In the genomic region with DNA sequence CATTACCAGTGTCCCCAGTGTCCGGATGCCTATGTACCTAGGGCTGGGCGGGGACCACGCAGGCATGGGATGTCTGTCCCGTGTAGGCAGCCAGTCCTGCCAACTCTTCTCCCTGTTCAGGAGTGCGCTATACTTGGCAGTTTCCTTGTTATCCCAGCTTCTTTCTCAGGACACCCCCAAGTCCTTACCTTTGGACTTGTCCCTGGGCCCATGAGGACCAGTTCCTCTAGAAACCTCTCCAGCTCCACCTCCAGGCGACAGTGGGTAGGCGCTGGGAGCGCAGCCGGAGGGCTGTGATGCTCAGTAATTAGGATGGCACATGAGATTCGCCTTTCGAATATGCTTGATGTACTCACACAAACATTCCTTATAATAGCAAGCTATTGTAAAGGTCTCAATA, we compare ENCODE assay signal across 10 mouse cellular contexts. TPM values are rescaled to one million over a fixed set of nuclear protein-coding genes. Genes with fewer than 3 reads are reported as not detected.
DNase-seq lines count a peak whose midpoint lies in the region; ATAC-seq lines count a peak whose summit lies in the region.
"Had no signal": no experiment of that assay in that cellular context is flagged by ENCODE, and none has a peak within 500 bp of the region (broad histone marks: within the 10 kb centered on the region; RNA-seq: fewer than 3 reads in every experiment).

No protein-coding gene starts in this region.

- H3K27ac ChIP-seq in neural tube, embryonic 15.5 days (replicated peaks), result no peak overlapping the region
- H3K27ac ChIP-seq in intestine, embryonic 14.5 days (ENCODE audit: low read depth), result no peak overlapping the region
- H3K27ac ChIP-seq: embryonic facial prominence, embryonic 12.5 days; limb, embryonic 13.5 days had no signal

- peak; percentile 32 for DNase-seq in adrenal gland, adult 2 months
- DNase-seq in adrenal gland, adult 18-20 months (ENCODE audit: low spot score in 2 of 2), result no peak
- peak; percentile 38 for DNase-seq in neural tube, embryonic 10.5 days (ENCODE audit: extremely low spot score, low spot score)
- peak; percentile 61 for DNase-seq in intestine, embryonic 14.5 days (ENCODE audit: low spot score)
- no peak for DNase-seq in right cerebral cortex, postnatal 10 days (ENCODE audit: low spot score in 2 of 2)
- no peak for DNase-seq in gastrocnemius, postnatal 25 days

- H3K27me3 ChIP-seq in neural tube, embryonic 15.5 days (replicated peaks), result peaks cover 11% of the 10 kb centered on the region; the same call in 1 of the 2 replicates
- H3K27me3 ChIP-seq in intestine, embryonic 14.5 days (replicated peaks; ENCODE audit: control insufficient read depth, insufficient read depth, low read length), result peaks cover 86% of the 10 kb centered on the region

- ATAC-seq in neural tube, embryonic 15.5 days (ENCODE audit: low FRiP score), result no peak
- ATAC-seq in intestine, embryonic 14.5 days (replicated peaks; ENCODE audit: low FRiP score, low TSS enrichment, low read depth), result 0 out of 2 replicates have a peak, but pooled peaks have one; percentile 25
- peak; percentile 60 for ATAC-seq in megakaryocyte, adult 5-6 weeks (ENCODE audit: poor library complexity, severe bottlenecking)

- no peak overlapping the region for H3K4me2 ChIP-seq in neural tube, embryonic 15.5 days
- no peak overlapping the region for H3K4me2 ChIP-seq in intestine, embryonic 14.5 days (ENCODE audit: low read length)

- no peak overlapping the region for H3K9ac ChIP-seq in neural tube, embryonic 15.5 days (replicated peaks)
- H3K9ac ChIP-seq in intestine, embryonic 14.5 days (ENCODE audit: low read length), result no peak overlapping the region
- H3K9ac ChIP-seq: limb, embryonic 13.5 days had no signal

- H3K4me1 ChIP-seq in neural tube, embryonic 15.5 days, result peaks cover 42% of the 10 kb centered on the region
- H3K4me1 ChIP-seq in intestine, embryonic 14.5 days (replicated peaks; ENCODE audit: control insufficient read depth, insufficient read depth, low read length), result peaks cover 13% of the 10 kb centered on the region
- H3K4me1 ChIP-seq: embryonic facial prominence, embryonic 12.5 days had no signal

- 5% methylated on average over 11 of the region's 11 CpGs for WGBS in neural tube, embryonic 15.5 days
- 19% methylated on average over 11 of the region's 11 CpGs for WGBS in intestine, embryonic 14.5 days

- no peak overlapping the region for H3K4me3 ChIP-seq in neural tube, embryonic 15.5 days (replicated peaks)
- no peak overlapping the region; the same call in 1 of the 2 replicates for H3K4me3 ChIP-seq in intestine, embryonic 14.5 days (ENCODE audit: low read depth, low read length)

- H3K9me3 ChIP-seq in neural tube, embryonic 15.5 days (replicated peaks), result no peaks in the 10 kb centered on the region
- no peaks in the 10 kb centered on the region for H3K9me3 ChIP-seq in intestine, embryonic 14.5 days (ENCODE audit: control insufficient read depth, low read length)
- H3K9me3 ChIP-seq: embryonic facial prominence, embryonic 12.5 days; limb, embryonic 13.5 days had no signal

- no peaks in the 10 kb centered on the region for H3K36me3 ChIP-seq in neural tube, embryonic 15.5 days
- no peaks in the 10 kb centered on the region for H3K36me3 ChIP-seq in intestine, embryonic 14.5 days (ENCODE audit: control insufficient read depth, insufficient read depth, low read length)
- H3K36me3 ChIP-seq: embryonic facial prominence, embryonic 12.5 days; limb, embryonic 13.5 days had no signal

RNA-seq across cellular contexts. Expression of a gene that starts 13.4 kb away (rescaled TPM):
- total RNA-seq in adrenal gland, adult 2 months (2021), result not detected
- polyA plus RNA-seq in adrenal gland, adult 2 months (2012; rRNA removed), result not detected in 2 replicates
- not detected for total RNA-seq in adrenal gland, adult 18-20 months (2021)
- polyA plus RNA-seq in neural tube, embryonic 15.5 days (2015; fragmentation: Nextera tagmentation; extraction: Ambion mirVana), result 2.8 and 3.3 TPM in 2 replicates
- polyA plus RNA-seq in intestine, embryonic 14.5 days (2014; fragmentation: Nextera tagmentation; extraction: Ambion mirVana), result not detected in 2 replicates
- total RNA-seq in megakaryocyte, adult 5-6 weeks (2015), result not detected in 2 replicates
- not detected in 2 replicates for total RNA-seq in megakaryocyte, adult 5-6 weeks (2017)
- not detected for total RNA-seq in gastrocnemius, postnatal 25 days (2021)
- polyA plus RNA-seq: limb, embryonic 13.5 days had no signal

RNA-seq across cellular contexts. Expression of a gene that starts 20.0 kb away (rescaled TPM):
- total RNA-seq in adrenal gland, adult 2 months (2021), result 1 to 10 TPM; 5.7 to 5.9 TPM
- 13.9 and 21.2 TPM in 2 replicates for polyA plus RNA-seq in adrenal gland, adult 2 months (2012; rRNA removed)
- 1 to 10 TPM; 6.2 to 7.5 TPM for total RNA-seq in adrenal gland, adult 18-20 months (2021)
- polyA plus RNA-seq in neural tube, embryonic 15.5 days (2015; fragmentation: Nextera tagmentation; extraction: Ambion mirVana), result 293 and 360 TPM in 2 replicates
- polyA plus RNA-seq in intestine, embryonic 14.5 days (2014; fragmentation: Nextera tagmentation; extraction: Ambion mirVana), result 2.8 and 3.5 TPM in 2 replicates
- total RNA-seq in megakaryocyte, adult 5-6 weeks (2015), result not detected in 2 replicates
- total RNA-seq in megakaryocyte, adult 5-6 weeks (2017), result not detected in 2 replicates
- total RNA-seq in gastrocnemius, postnatal 25 days (2021), result not detected

RNA-seq across cellular contexts. Expression of a gene that starts 25.8 kb away (rescaled TPM):
- 10 to 100 TPM; 26.6 to 26.8 TPM for total RNA-seq in adrenal gland, adult 2 months (2021)
- 13.5 and 16.4 TPM in 2 replicates for polyA plus RNA-seq in adrenal gland, adult 2 months (2012; rRNA removed)
- total RNA-seq in adrenal gland, adult 18-20 months (2021), result 10 to 100 TPM; 18.5 to 22.8 TPM
- polyA plus RNA-seq in neural tube, embryonic 15.5 days (2015; fragmentation: Nextera tagmentation; extraction: Ambion mirVana), result 51.6 TPM in 2 replicates
- polyA plus RNA-seq in intestine, embryonic 14.5 days (2014; fragmentation: Nextera tagmentation; extraction: Ambion mirVana), result 56.0 and 61.2 TPM in 2 replicates
- total RNA-seq in megakaryocyte, adult 5-6 weeks (2015), result 17.8 and 18.8 TPM in 2 replicates
- total RNA-seq in megakaryocyte, adult 5-6 weeks (2017), result 29.7 and 36.7 TPM in 2 replicates
- 10 to 100 TPM; 16.4 TPM for total RNA-seq in gastrocnemius, postnatal 25 days (2021)

RNA-seq across cellular contexts. Expression of a gene that starts 26.1 kb away (rescaled TPM):
- 10 to 100 TPM; 22.2 to 23.7 TPM for total RNA-seq in adrenal gland, adult 2 months (2021)
- polyA plus RNA-seq in adrenal gland, adult 2 months (2012; rRNA removed), result 49.2 and 63.9 TPM in 2 replicates
- 10 to 100 TPM; 16.3 to 23.5 TPM for total RNA-seq in adrenal gland, adult 18-20 months (2021)
- 53.0 and 57.2 TPM in 2 replicates for polyA plus RNA-seq in neural tube, embryonic 15.5 days (2015; fragmentation: Nextera tagmentation; extraction: Ambion mirVana)
- 36.1 and 41.5 TPM in 2 replicates for polyA plus RNA-seq in intestine, embryonic 14.5 days (2014; fragmentation: Nextera tagmentation; extraction: Ambion mirVana)
- total RNA-seq in megakaryocyte, adult 5-6 weeks (2015), result 32.2 and 34.0 TPM in 2 replicates
- total RNA-seq in megakaryocyte, adult 5-6 weeks (2017), result 19.9 and 22.8 TPM in 2 replicates
- 1 to 10 TPM; 7.1 to 8.5 TPM for total RNA-seq in gastrocnemius, postnatal 25 days (2021)

RNA-seq across cellular contexts. Expression of a gene that starts 30.9 kb away (rescaled TPM):
- total RNA-seq in adrenal gland, adult 2 months (2021), result not detected
- polyA plus RNA-seq in adrenal gland, adult 2 months (2012; rRNA removed), result not detected in 2 replicates
- total RNA-seq in adrenal gland, adult 18-20 months (2021), result not detected
- 7.2 TPM in 1 of 2 replicates, not detected in the other for polyA plus RNA-seq in neural tube, embryonic 15.5 days (2015; fragmentation: Nextera tagmentation; extraction: Ambion mirVana)
- polyA plus RNA-seq in intestine, embryonic 14.5 days (2014; fragmentation: Nextera tagmentation; extraction: Ambion mirVana), result 119 and 202 TPM in 2 replicates
- total RNA-seq in megakaryocyte, adult 5-6 weeks (2015), result not detected in 2 replicates
- total RNA-seq in megakaryocyte, adult 5-6 weeks (2017), result not detected in 2 replicates
- total RNA-seq in gastrocnemius, postnatal 25 days (2021), result not detected
- polyA plus RNA-seq: embryonic facial prominence, embryonic 12.5 days had no signal

Comparison
In these comparisons a context has a peak if more than half of its experiments do, and no peak if none do; other contexts are left out.
1. DNase-seq: peak in adrenal gland, adult 2 months (single experiment), neural tube, embryonic 10.5 days (single experiment) and intestine, embryonic 14.5 days (single experiment); none in adrenal gland, adult 18-20 months (0 of 2), right cerebral cortex, postnatal 10 days (0 of 2) and gastrocnemius, postnatal 25 days (single experiment).
2. RNA of a gene that starts 20.0 kb away (total RNA-seq): 6.2 to 7.5 TPM in adrenal gland, adult 18-20 months and 5.7 to 5.9 TPM in adrenal gland, adult 2 months; not detected in gastrocnemius, postnatal 25 days and not detected in megakaryocyte, adult 5-6 weeks; every median in the first group is over 4 times any median in the second.